Mouse (Mus musculus) kidney, adult 8-10 months (tissue): ENCODE measurements at regions not wholly inside any gene's neighbourhood (a gene's known extent, or its start where the extent isn't known, plus 50 kb on each side); places are given as distances from the start of the nearest gene placed in this dataset.

Experiments used
- DNase-seq, 2 experiments: peaks; one replicate each; pipeline ENCODE4 v3.0.0; 2022

- no peak for DNase-seq
Measured at GRCm38 (mm10) chr3:99738093-99738803, 147.0 kb upstream of the Spag17 start.

- DNase-seq: no peak
Measured at GRCm38 (mm10) chr3:99739654-99740053, 145.6 kb upstream of the Spag17 start.

DNA sequence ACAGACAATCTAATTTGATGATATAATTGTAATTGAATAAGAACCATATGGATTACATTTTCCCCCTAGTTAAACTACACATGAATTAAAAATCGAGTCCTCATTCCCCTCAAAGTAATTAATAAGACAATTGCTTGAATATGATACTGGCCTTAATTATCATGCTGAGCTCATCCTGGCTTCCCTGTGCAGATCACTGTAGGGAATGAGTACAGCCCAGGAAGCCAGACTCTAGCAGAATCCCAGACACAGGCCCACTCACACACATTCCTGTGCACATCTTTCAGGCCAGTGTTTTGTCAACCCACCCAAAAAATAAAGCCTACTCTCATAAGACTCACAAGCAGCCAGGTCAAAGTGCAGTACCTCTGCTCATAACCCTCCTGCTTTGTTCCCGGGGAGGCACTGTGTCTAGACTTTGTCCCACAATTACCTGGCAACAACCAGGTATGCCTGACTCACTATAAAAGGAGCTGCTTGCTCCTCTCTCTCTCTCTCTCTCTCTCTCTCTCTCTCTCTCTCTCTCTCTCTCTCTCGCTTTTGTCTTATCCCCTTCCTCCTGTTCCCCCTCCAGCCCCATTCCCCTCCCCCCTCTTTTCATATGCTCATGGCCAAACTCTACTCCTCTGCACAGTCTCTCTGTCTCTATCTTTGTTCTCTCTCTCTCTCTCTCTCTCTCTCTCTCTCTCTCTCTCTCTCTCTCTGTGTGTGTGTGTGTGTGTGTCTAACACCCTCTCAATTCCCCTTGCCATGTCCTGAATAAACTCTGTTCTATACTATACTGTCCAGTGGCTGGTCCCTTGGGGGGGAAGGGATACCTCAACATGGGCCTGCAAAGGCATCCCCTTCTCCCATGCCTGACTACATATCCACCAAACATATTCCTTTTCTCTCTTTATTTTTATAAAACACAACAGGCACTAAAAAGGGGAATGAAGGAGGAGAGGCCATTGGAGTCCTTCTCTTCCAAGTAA is 143.7 kb upstream of the Spag17 start:
- peak in 1 of 2 experiments; percentile 2 for DNase-seq

DNA sequence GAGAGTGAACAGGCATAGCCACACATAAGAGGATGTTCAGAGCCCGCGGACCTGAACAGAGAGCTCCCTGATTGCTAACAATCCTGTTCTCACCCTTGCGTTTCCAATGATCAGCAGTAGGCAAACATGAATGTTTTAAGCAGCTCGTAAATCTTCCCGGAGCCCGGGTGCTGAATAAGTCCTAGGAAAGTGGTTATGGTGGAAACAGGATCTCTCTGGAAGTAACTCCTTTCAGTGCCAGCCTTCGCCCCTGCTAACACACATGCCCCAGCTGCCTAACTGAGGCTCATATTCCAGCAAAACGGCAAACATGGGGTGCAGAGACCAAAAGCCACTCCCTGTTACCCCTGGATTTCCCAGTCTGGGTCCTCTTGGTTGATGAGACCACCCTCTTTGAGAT is 135.5 kb upstream of the Spag17 start:
- DNase-seq: no peak

DNA sequence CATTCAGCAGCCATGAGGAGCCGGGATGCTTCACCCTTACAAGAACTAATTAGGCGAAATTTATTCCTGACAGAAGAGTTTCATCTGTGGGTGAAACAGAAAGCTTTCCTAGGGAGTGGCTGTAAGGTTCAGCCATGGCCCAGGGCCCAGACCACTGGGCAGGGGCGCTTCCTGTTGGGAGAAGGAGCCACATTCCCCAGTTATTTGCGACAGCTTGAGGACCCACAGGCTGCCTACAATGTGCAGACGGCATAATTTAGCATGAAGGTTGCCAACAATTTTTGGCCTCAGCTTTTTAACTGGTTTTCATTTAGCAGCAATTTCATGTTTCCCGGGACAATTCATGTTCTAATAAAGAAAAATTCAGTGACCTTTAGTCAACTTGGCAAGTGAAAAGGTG is 106.7 kb upstream of the Spag17 start:
- DNase-seq: no peak

- DNase-seq: no peak
Measured at GRCm38 (mm10) chr3:99785955-99786529, 99.2 kb upstream of the Spag17 start.

DNA sequence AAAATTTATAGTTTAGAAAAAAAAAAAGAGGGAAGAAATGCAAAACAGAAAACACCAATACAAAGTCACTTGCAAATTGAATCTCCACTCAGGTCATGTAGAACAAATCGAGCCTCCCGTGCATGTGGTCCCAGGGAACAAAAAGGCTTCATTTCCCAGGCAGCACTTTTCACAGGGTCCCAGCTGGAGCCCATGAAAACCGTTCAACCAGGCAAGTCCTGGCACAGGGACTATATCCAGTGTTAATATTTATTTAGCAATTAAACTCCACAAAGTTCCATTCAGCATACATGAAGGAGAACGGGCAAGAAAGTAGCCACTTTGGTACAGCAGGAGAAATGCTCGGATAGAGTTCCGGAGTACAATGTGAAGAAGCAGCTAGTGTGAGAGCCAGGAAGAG is 93.9 kb upstream of the Spag17 start:
- DNase-seq: peak; percentile 54 to 68

- no peak for DNase-seq
Measured at GRCm38 (mm10) chr3:99793622-99794021, 91.6 kb upstream of the Spag17 start.

DNA sequence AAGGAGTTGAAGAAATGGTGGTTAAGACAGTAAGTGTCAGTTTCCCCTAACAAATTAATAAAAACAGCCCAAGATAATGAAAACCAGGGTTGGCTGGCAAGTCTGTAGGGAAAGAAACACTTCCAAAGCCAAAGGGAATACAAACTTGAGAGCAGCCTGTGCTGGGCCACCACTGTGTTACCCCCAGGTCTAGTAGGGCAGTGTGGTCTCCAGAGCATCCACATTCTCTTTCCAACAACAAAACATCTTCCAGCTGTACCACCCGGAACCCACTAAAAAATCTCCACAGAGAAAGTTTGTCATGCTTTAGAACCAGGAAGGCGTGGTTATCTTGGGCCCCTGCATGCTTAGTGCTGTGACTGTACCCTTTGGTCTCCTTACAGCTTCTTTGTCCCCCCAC is 89.4 kb upstream of the Spag17 start:
- DNase-seq: no peak

GRCm38 (mm10) chr3:99797791-99798190 is 87.4 kb upstream of the Spag17 start:
- DNase-seq: peak in 1 of 2 experiments; percentile 30

DNA sequence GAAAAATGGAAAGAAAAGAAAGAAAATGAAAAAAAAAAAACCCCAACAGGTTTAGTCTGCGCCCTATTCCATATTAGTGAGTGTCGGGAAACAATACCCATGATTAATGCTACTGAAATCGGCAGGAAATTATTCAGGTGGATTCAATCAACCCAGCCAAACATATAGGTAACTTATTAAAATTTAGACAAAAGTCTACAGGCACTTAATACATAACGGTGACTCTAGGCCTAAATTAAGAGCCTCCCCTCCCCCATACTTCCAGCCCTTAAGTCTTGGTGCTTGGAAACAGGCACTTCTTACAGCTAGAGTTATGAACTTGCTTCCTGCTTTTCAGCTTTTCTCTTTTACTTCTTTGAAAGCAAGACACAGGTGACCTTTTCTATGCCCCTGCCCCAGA is 74.7 kb upstream of the Spag17 start:
- DNase-seq: no peak

GRCm38 (mm10) chr3:99811276-99811675 is 73.9 kb upstream of the Spag17 start:
- DNase-seq: no peak

DNA sequence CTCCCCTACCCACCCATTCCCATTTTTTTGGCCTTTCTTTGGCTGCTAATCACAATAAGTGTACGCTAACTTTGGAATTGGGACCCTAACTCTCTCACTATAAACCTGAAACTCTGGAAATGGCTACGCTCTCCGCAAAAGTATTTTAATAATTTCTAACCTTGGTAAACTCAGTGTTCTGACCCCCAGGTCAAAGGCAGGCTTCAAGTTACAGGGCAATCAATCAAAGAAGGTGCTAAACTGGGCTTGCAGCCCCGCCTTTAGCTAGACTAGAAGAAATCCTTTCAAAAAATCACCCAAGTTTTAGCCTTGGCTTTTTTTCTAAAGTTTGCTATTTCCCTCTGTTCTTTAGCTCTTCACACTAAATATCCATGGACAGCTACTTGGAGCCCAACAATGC is 72.4 kb upstream of the Spag17 start:
- DNase-seq: no peak

DNA sequence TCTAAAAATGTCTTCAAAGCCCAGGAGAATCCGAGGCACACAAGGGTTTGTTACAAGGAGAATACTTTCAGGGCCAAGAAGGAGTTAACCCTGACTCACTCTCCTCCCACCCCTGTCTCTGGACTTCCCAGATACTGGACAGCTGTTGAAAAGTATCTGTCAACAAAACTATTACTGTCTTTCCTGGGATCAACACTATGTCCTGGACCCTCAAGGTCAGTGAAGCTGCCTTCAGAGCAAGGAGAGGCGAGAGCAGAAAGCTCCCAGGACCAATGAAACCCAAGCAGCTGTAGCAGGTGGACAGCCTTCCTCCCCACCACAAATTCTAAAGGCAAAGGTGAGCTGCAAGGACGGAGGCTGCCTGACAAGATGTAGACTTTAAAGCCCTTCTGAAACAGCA is 70.1 kb upstream of the Spag17 start:
- DNase-seq: no peak

- no peak for DNase-seq
Measured at GRCm38 (mm10) chr3:99817965-99818364, 67.2 kb upstream of the Spag17 start.

- DNase-seq: no peak
Measured at GRCm38 (mm10) chr3:99822735-99823134, 62.5 kb upstream of the Spag17 start.

GRCm38 (mm10) chr3:99823256-99823655 is 62.0 kb upstream of the Spag17 start:
- no peak for DNase-seq
